Mouse (Mus musculus) midbrain, embryonic 10.5 days (tissue): ENCODE data around the gene Casc4. TPM values are rescaled to one million over a fixed set of nuclear protein-coding genes. Genes with fewer than 3 reads are reported as not detected.
"Not testable (repeated sequence)": the region's sequence is repeated elsewhere in the genome, so short reads cannot be mapped to it uniquely, and the experiment has no call there.

Experiments
- DNase-seq: peaks from one replicate; pipeline ENCODE4 v3.0.0-alpha.2; 2017; ENCODE audit warnings: low spot score
- H3K27ac ChIP-seq: fragments of 300-500 bp; sonication (generic); replicated peaks from 2 replicates; pipeline ENCODE4 v1.5.1; 2016; ENCODE audit warnings: mild to moderate bottlenecking
- H3K27me3 ChIP-seq: fragments of 300-500 bp; sonication (generic); 2 replicates; pipeline ENCODE4 v1.6.1; 2016; ENCODE audit warnings: low read depth, mild to moderate bottlenecking; ENCODE audit not compliant: poor library complexity, severe bottlenecking
- H3K36me3 ChIP-seq: fragments of 300-500 bp; sonication (generic); 2 replicates; pipeline ENCODE4 v1.6.1; 2016; ENCODE audit warnings: mild to moderate bottlenecking, moderate library complexity
- H3K4me1 ChIP-seq: fragments of 300-500 bp; sonication (generic); 2 replicates; pipeline ENCODE4 v1.6.1; 2016
- H3K4me3 ChIP-seq: fragments of 300-500 bp; sonication (generic); 2 replicates; pipeline ENCODE4 v1.5.1; 2016; ENCODE audit warnings: mild to moderate bottlenecking, moderate library complexity
- H3K9me3 ChIP-seq: fragments of 300-500 bp; sonication (generic); replicated peaks from 2 replicates; pipeline ENCODE4 v1.6.1; 2016; ENCODE audit warnings: mild to moderate bottlenecking
- WGBS: fragments of 180-500 bp; shearing (Covaris S2); methylation state at CpG from one replicate; pipeline ENCODE4 v1.1.7; 2016; 5-methylcytosine and 5-hydroxymethylcytosine counted together
- polyA plus RNA-seq: library from polyadenylated mRNA; unstranded; fragments of >200 nt; fragmentation: Nextera tagmentation; extraction: Ambion mirVana; gene quantifications from 2 replicates; pipeline ENCODE4 v1.2.1, GENCODE M21; 2016

The Casc4 gene
- polyA plus RNA-seq, 1 experiment from 2014 or later: 14.6 TPM

GRCm38 (mm10) chr2:121866071-121866601, 634 bp upstream of the Casc4 start:
- DNase-seq: peak; percentile 78
- H3K9me3 ChIP-seq: no peaks in the 10 kb centered on the region
- peak overlapping the region; percentile 85 for H3K27ac ChIP-seq
- H3K4me3 ChIP-seq: peak overlapping the region; percentile 64
- H3K27me3 ChIP-seq: peaks cover 77% of the 10 kb centered on the region
- H3K4me1 ChIP-seq: peaks cover 35% of the 10 kb centered on the region
- 3% methylated on average over 18 of the region's 18 CpGs for WGBS
- peaks cover 5% of the 10 kb centered on the region; the same call in 1 of the 2 replicates for H3K36me3 ChIP-seq

DNA sequence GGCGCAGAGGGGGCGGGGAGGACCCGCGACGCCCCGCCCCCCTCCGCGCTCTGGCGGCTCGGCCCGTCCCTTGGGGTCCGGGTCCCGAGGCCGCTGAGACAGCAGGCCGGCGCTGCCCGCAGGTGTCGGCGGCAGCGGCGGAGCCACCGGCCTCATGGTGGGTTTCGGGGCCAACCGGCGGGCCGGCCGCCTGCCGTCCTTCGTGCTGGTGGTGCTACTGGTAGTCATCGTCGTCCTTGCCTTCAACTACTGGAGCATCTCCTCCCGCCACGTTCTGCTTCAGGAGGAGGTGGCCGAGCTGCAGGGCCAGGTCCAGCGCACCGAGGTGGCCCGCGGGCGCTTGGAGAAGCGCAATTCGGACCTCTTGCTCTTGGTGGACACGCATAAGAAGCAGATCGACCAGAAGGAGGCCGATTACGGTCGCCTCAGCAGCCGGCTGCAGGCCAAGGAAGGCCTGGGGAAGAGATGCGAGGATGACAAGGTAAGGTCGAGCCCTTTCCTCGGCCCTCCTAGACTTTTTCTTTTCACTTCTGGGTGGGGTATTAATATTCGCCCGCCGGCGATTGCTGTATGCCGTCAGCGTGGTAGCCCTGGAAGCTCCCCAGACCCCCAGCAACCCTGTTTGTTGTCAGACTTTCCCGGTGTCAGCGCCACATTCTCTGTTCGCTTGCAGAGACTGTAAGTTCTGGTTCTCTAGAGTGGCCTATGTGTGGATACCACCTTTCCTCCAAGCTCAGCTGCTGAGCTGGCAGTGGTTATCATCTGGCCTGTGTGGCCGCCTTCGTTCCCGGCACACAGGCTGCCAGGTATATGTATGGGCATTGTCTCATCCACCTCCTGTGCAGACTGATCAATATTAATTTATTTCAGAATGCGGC, 520 bp downstream of the Casc4 start:
- no peak for DNase-seq
- Histone ChIP-seq H3K4me3 (peak overlapping the region; percentile 64), H3K27ac (peak overlapping the region; percentile 85), H3K27me3 (peaks cover 77% of the 10 kb centered on the region), H3K36me3 (peaks cover 5% of the 10 kb centered on the region; the same call in 1 of the 2 replicates), H3K4me1 (peaks cover 35% of the 10 kb centered on the region), H3K9me3 (no peaks in the 10 kb centered on the region)
- WGBS: under 1% methylated on average over 63 of the region's 63 CpGs

DNA sequence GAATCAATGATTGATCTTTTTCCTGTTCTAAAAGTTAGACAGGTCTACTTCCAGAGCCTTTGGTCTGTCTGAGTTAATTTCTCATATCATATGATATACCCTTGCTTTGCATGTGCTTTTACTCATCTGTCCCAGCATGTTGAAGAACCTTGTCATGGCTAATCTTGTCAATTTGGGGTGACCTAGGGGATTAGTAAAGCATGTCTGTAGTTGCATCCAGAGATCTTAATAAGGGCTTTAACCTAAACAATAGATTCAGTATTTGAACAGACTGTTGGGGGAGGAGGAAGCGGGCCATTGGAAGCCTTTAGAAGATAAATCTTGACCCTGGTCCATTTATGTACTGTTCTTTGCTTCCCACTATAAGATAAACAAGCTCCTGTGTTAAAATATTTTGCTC, 12.7 kb downstream of the Casc4 start:
- Histone ChIP-seq H3K27ac (no peak overlapping the region), H3K36me3 (no peaks in the 10 kb centered on the region), H3K9me3 (no peaks in the 10 kb centered on the region), H3K4me1 (no peaks in the 10 kb centered on the region), H3K27me3 (no peaks in the 10 kb centered on the region; the same call in 1 of the 2 replicates), H3K4me3 (no peak overlapping the region)
- DNase-seq: no peak
- WGBS: 80% methylated on average over 1 of the region's 1 CpGs

GRCm38 (mm10) chr2:121885509-121886106, 18.8 kb downstream of the Casc4 start:
- no peak for DNase-seq
- no peaks in the 10 kb centered on the region for H3K36me3 ChIP-seq
- WGBS: 88% methylated on average over 1 of the region's 1 CpGs
- no peak overlapping the region for H3K4me3 ChIP-seq
- no peaks in the 10 kb centered on the region for H3K27me3 ChIP-seq
- H3K27ac ChIP-seq: no peak overlapping the region
- no peaks in the 10 kb centered on the region for H3K9me3 ChIP-seq
- no peaks in the 10 kb centered on the region for H3K4me1 ChIP-seq

- H3K9me3 ChIP-seq: no peaks in the 10 kb centered on the region
- no peak for DNase-seq
- H3K27me3 ChIP-seq: no peaks in the 10 kb centered on the region
- H3K4me3 ChIP-seq: no peak overlapping the region
- H3K27ac ChIP-seq: no peak overlapping the region
- no peaks in the 10 kb centered on the region for H3K36me3 ChIP-seq
- 96% methylated on average over 1 of the region's 1 CpGs for WGBS
- H3K4me1 ChIP-seq: no peaks in the 10 kb centered on the region
These were observed 19.6 kb downstream of the Casc4 start for GRCm38 (mm10) chr2:121886406-121886805.

DNA sequence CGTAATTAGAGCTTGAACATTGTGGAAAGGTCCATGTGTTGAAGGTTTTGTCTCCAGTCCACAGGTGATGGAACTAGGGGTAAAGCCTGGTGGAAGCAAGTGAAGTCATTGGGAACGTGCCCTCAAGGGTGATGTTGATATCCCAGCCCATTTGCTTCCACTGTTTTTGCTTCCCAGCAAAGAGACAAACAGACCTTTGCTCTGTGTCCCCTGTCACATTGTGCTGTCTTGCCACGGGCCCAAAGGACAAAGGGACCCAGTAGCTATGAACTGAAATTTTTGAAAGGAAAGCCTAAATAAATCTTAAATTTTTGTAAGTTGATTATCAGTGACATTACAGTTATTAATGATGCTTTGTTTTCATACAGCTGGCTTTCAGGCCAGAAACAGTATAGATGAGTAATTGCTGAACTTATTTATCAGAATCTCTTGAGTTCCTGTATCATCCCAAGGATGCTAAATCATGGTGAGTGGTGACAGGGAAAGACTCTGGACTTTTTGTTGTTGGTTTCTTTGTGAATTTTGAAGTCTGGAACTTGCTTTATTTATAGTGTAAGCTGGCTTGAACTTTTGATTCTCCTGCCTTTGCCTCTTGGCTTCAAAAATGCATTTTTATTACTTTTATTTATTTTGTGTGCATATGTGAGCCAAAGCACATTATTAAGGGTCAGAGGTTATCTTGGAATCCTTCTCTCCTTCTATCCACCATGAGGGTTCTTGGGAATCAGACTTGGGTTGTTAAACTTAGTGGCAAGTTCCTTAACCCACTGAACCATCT, 22.1 kb downstream of the Casc4 start:
- 85% methylated on average over 3 of the region's 3 CpGs for WGBS
- no peaks in the 10 kb centered on the region for H3K36me3 ChIP-seq
- H3K27me3 ChIP-seq: no peaks in the 10 kb centered on the region
- no peak overlapping the region for H3K27ac ChIP-seq
- H3K9me3 ChIP-seq: no peaks in the 10 kb centered on the region
- H3K4me1 ChIP-seq: no peaks in the 10 kb centered on the region
- no peak overlapping the region for H3K4me3 ChIP-seq
- no peak for DNase-seq

DNA sequence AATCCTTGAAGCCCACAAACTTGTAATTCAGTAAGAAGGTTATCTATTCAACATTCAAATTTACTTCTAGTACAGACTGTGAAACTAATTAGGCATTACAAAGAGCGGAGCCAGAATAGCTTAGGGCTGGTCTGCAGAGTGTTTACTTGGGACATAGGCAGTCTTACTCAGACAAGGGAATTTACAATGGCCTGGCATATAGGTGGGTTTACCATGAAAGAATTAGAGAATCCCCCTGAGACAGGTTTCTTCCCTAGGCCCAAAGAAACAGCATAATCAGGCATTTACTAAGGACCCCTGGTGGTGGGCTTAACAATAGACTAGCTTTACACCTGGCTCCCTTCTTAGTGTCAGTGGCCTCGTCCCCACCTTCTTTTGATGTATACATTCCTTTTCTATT, 28.5 kb downstream of the Casc4 start:
- Histone ChIP-seq H3K4me3 (no peak overlapping the region), H3K9me3 (no peaks in the 10 kb centered on the region), H3K36me3 (no peaks in the 10 kb centered on the region), H3K27me3 (no peaks in the 10 kb centered on the region), H3K4me1 (no peaks in the 10 kb centered on the region), H3K27ac (no peak overlapping the region)
- 93% methylated on average over 2 of the region's 2 CpGs for WGBS
- DNase-seq: no peak

- Histone ChIP-seq H3K27me3 (no peaks in the 10 kb centered on the region), H3K27ac (no peak overlapping the region), H3K9me3 (no peaks in the 10 kb centered on the region), H3K4me1 (no peaks in the 10 kb centered on the region), H3K36me3 (0 out of 2 replicates have a peak, but pooled peaks cover 2% of the 10 kb centered on the region), H3K4me3 (no peak overlapping the region)
- DNase-seq: no peak
- 87% methylated on average over 1 of the region's 1 CpGs for WGBS
These were observed 30.1 kb downstream of the Casc4 start for GRCm38 (mm10) chr2:121896825-121897224.

- Histone ChIP-seq H3K36me3 (peaks cover 43% of the 10 kb centered on the region), H3K27ac (no peak overlapping the region), H3K27me3 (no peaks in the 10 kb centered on the region), H3K4me1 (no peaks in the 10 kb centered on the region), H3K4me3 (no peak overlapping the region), H3K9me3 (no peaks in the 10 kb centered on the region)
- DNase-seq: no peak
- WGBS: 93% methylated on average over 3 of the region's 3 CpGs
These were observed 43.2 kb downstream of the Casc4 start for GRCm38 (mm10) chr2:121909975-121910374.

GRCm38 (mm10) chr2:121916047-121916970, 49.5 kb downstream of the Casc4 start:
- Histone ChIP-seq H3K27me3 (no peaks in the 10 kb centered on the region), H3K36me3 (peaks cover 18% of the 10 kb centered on the region), H3K27ac (no peak overlapping the region), H3K4me1 (no peaks in the 10 kb centered on the region), H3K9me3 (no peaks in the 10 kb centered on the region), H3K4me3 (no peak overlapping the region)
- no peak for DNase-seq
- WGBS: 94% methylated on average over 5 of the region's 5 CpGs

DNA sequence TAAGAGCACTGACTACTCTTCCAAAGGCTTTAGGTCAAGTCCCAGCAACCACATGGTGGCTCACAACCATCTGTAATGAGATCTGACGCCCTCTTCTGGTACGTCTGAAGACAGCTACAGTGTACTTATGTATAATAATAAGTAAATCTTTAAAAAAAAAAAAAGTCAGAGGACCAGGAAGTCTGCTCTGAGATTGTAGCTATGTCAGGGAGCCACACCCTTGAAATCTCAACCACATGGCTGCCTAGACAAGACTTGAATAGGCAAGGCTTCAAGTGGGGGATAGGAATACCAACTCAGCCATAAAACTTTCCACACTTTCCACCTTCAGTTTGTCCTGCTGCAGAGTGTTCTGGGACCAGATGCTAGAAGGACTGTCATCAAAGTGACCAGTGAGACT, 70.9 kb downstream of the Casc4 start:
- DNase-seq, H3K4me3 ChIP-seq, H3K27ac ChIP-seq, H3K4me1 ChIP-seq, H3K27me3 ChIP-seq, H3K9me3 ChIP-seq: not testable (repeated sequence)
- H3K36me3 ChIP-seq: peaks cover 11% of the 10 kb centered on the region; the same call in 1 of the 2 replicates
- WGBS: 81% methylated on average over 2 of the region's 2 CpGs

DNA sequence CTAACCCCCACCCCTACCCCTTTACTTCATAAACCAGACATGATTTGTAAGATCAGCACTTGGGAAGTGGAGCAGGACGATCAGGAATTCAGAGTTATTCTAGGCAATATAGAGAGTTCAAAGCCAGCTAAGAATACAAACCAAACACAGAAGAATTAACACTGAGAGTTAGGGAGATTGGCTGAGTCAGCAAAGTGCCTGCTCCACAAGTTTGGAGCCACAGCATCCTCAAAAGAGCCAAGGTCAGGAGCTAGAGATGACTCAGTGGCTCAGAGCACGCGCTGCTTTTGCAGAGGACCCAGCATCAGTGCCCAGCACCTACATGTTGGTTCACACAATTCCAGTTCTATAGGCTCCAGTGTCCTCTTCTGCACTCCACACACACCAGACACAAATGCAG, 76.6 kb downstream of the Casc4 start:
- H3K27ac ChIP-seq: no peak overlapping the region
- DNase-seq: no peak
- no peaks in the 10 kb centered on the region for H3K9me3 ChIP-seq
- no peak overlapping the region for H3K4me3 ChIP-seq
- no peaks in the 10 kb centered on the region for H3K36me3 ChIP-seq
- WGBS: 89% methylated on average over 3 of the region's 3 CpGs
- H3K4me1 ChIP-seq: no peaks in the 10 kb centered on the region
- no peaks in the 10 kb centered on the region for H3K27me3 ChIP-seq
